Mouse (Mus musculus) embryonic facial prominence, embryonic 15.5 days (tissue): ENCODE results near the gene Mtrex. TPM values are rescaled to one million over a fixed set of nuclear protein-coding genes. Genes with fewer than 3 reads are reported as not detected.

ENCODE experiments used
- ATAC-seq: fragments of 200-750 bp; cut with Nextera tagmentation; 2 replicates; pipeline ENCODE4 v1.8.0; 2017; ENCODE audit warnings: low read depth, moderate TSS enrichment; ENCODE audit not compliant: insufficient number of reproducible peaks, low FRiP score, low TSS enrichment
- H3K27ac ChIP-seq: fragments of 300-500 bp; sonication (generic); replicated peaks from 2 replicates; pipeline ENCODE4 v1.5.1; 2015; ENCODE audit warnings: mild to moderate bottlenecking, inconsistent platforms
- H3K27me3 ChIP-seq: fragments of 300-500 bp; sonication (generic); 2 replicates; pipeline ENCODE4 v1.6.1; 2015; ENCODE audit warnings: inconsistent platforms
- H3K36me3 ChIP-seq: fragments of 300-500 bp; sonication (generic); 2 replicates; pipeline ENCODE4 v1.6.1; 2015; ENCODE audit warnings: mild to moderate bottlenecking, inconsistent platforms
- H3K4me1 ChIP-seq: fragments of 300-500 bp; sonication (generic); 2 replicates; pipeline ENCODE4 v1.6.1; 2015; ENCODE audit warnings: inconsistent platforms
- H3K4me2 ChIP-seq: fragments of 300-500 bp; sonication (generic); replicated peaks from 2 replicates; pipeline ENCODE4 v1.6.1; 2015; ENCODE audit warnings: mild to moderate bottlenecking, inconsistent platforms
- H3K4me3 ChIP-seq: fragments of 300-500 bp; sonication (generic); replicated peaks from 2 replicates; pipeline ENCODE4 v1.5.1; 2015; ENCODE audit warnings: mild to moderate bottlenecking, inconsistent platforms
- H3K9ac ChIP-seq: fragments of 300-500 bp; sonication (generic); 2 replicates; pipeline ENCODE4 v1.6.1; 2015; ENCODE audit warnings: inconsistent platforms
- H3K9me3 ChIP-seq: fragments of 300-500 bp; sonication (generic); replicated peaks from 2 replicates; pipeline ENCODE4 v1.6.1; 2016; ENCODE audit warnings: inconsistent platforms
- WGBS: fragments of 180-500 bp; shearing (Covaris S2); methylation state at CpG from one replicate; pipeline ENCODE4 v1.1.7; 2015; 5-methylcytosine and 5-hydroxymethylcytosine counted together
- polyA plus RNA-seq: library from polyadenylated mRNA; unstranded; fragments of >200 nt; fragmentation: Nextera tagmentation; extraction: Ambion mirVana; gene quantifications from 2 replicates; pipeline ENCODE4 v1.2.1, GENCODE M21; 2015

The Mtrex gene
- polyA plus RNA-seq, 1 experiment from 2014 or later: 61.7 TPM

DNA sequence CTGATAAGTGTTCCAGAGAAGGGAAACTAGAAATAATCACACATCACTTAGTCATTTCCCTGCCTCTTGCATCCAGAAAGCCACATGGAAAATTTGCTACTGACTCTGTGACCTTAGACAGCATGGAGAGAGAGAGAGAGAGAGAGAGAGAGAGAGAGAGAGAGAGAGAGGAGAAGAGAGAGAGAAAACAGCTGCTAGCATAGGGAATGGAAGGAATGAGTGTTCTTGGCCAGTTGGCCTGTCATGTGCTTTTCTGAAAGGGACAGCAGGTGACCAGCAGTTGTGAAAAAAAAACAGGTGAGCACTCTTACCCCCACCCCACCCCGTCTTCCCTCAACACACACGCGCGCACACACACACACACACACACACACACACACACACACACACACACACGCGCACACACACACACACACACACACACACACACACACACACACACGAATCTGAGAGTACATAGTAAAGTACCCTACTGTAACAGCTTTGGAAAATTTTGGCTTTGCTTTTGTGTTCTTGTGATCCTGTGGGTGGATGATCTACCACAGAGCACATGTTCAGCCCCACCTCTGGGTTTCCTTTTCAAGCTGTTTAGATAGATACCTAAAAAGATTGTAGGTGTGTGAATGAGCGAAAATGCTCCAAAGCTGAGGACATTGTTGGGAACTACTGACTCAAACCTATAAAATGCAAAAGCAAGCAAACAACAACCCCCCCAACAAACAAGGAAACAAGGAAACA lies 103.1 kb downstream of the Mtrex start:
- ATAC-seq: no peak
- WGBS: 69% methylated on average over 4 of the region's 8 CpGs

DNA sequence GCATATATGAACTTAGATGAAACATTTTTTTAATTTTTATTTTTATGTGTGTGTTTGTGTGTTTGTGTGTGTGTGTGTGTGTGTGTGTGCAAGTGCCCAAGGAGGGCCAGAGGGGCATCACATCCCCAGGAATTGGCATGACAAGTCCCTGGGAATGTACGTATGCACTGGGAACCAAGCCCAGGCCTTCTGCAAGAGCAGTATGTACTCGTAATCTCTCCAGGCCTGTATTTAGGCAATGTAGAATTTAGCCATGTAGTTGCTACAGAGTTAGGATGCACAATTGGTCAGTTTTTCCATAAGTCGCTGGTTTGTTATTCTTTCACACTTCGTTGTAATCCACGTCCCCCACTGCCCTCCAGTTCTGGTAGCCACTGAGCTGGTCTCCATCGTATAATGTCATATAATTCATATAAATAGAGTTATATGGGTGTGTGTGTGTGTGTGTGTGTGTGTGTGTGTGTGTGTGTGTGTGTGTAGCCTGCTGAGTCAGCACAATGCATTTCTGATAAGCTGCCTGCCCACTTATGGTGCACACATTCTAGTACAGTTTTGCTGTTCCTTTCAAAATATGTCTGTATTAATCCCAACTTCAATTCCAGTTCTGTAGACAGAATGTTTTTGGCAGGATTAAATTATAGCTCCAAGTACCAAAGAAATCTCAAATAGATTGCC lies 103.8 kb downstream of the Mtrex start:
- no peak overlapping the region for H3K4me3 ChIP-seq
- no peaks in the 10 kb centered on the region for H3K27me3 ChIP-seq
- H3K9me3 ChIP-seq: no peaks in the 10 kb centered on the region
- H3K9ac ChIP-seq: no peak overlapping the region
- no peak overlapping the region for H3K4me2 ChIP-seq
- ATAC-seq: no peak
- H3K36me3 ChIP-seq: no peaks in the 10 kb centered on the region
- H3K27ac ChIP-seq: no peak overlapping the region
- no peaks in the 10 kb centered on the region for H3K4me1 ChIP-seq
- 82% methylated on average over 6 of the region's 6 CpGs for WGBS

More for the DNA sequence above, 103.1 kb downstream of the Mtrex start:
- no peak overlapping the region for H3K4me2 ChIP-seq
- H3K27ac ChIP-seq: no peak overlapping the region
- H3K9me3 ChIP-seq: no peaks in the 10 kb centered on the region
- no peak overlapping the region for H3K4me3 ChIP-seq
- H3K27me3 ChIP-seq: no peaks in the 10 kb centered on the region
- no peaks in the 10 kb centered on the region for H3K36me3 ChIP-seq
- H3K9ac ChIP-seq: no peak overlapping the region
- H3K4me1 ChIP-seq: no peaks in the 10 kb centered on the region

DNA sequence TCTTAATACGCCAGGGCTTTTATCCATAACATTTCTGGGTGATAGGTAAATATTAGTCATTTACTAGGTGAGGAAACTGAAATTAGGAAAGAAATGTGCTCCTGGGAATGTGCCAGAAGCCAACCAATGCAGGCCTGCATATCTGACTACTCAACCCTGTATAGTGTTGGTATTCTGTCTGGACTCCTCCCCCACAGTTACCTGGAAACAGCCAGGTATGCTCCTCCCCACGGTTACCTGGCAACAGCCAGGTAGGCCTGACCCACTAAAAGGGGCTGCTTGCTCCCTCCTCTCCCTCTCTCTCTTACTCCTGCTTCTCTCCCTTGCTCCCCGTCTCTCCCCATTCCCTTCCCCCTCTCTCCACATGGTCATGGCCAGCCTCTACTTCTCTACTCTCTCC lies 104.8 kb downstream of the Mtrex start:
- Histone ChIP-seq H3K27me3 (no peaks in the 10 kb centered on the region), H3K4me2 (no peak overlapping the region), H3K9me3 (no peaks in the 10 kb centered on the region), H3K27ac (no peak overlapping the region), H3K36me3 (no peaks in the 10 kb centered on the region), H3K9ac (no peak overlapping the region), H3K4me3 (no peak overlapping the region), H3K4me1 (no peaks in the 10 kb centered on the region)
- 72% methylated on average over 3 of the region's 3 CpGs for WGBS
- no peak for ATAC-seq

DNA sequence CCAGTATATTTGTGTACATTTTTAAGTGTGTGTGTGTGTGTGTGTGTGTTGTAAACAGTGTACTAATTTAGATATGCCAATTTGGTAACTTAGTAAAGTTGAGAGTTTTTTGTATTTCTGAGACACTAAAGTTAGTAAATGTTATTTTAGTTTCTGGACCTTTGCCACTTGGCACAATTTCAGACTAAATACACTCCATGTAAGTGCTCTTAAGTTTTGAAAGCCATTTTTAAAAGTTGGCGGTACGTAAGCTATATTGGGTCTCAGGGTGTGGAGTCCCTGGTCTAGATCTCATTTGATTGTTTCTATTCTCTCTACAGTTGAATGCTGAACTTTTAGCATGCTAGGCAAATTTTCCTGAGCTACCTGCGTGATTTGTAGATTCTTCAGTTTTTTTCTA lies 109.1 kb downstream of the Mtrex start:
- ATAC-seq: no peak
- WGBS: 71% methylated on average over 3 of the region's 3 CpGs

More for the DNA sequence above, 109.1 kb downstream of the Mtrex start:
- Histone ChIP-seq H3K4me3 (no peak overlapping the region), H3K27me3 (no peaks in the 10 kb centered on the region), H3K4me1 (no peaks in the 10 kb centered on the region), H3K36me3 (no peaks in the 10 kb centered on the region), H3K9ac (no peak overlapping the region), H3K9me3 (no peaks in the 10 kb centered on the region), H3K4me2 (no peak overlapping the region), H3K27ac (no peak overlapping the region)

Other genes with a start within 250 kb of the Mtrex start
- 68.1 and 71.6 TPM in 2 replicates for gene Plpp1, start 126.6 kb downstream of the Mtrex start, polyA plus RNA-seq
- gene Dhx29, start 56 bp upstream of the Mtrex start, polyA plus RNA-seq: 22.1 and 22.4 TPM in 2 replicates
- gene Ccno, start 60.4 kb upstream of the Mtrex start, polyA plus RNA-seq: 10.8 and 26.9 TPM in 2 replicates
- 5.6 and 14.0 TPM in 2 replicates for gene Mcidas, start 66.4 kb upstream of the Mtrex start, polyA plus RNA-seq
- gene Cdc20b, start 107.7 kb upstream of the Mtrex start, polyA plus RNA-seq: 3.1 and 8.1 TPM in 2 replicates
- gene Gpx8, start 119.0 kb upstream of the Mtrex start, polyA plus RNA-seq: 190 and 192 TPM in 2 replicates
- 0.39 TPM in 1 of 2 replicates, not detected in the other for gene Gzma, start 173.6 kb upstream of the Mtrex start, polyA plus RNA-seq